Mouse (Mus musculus): ENCODE data around the gene Gpr62.

Gpr62 gene

DNA sequence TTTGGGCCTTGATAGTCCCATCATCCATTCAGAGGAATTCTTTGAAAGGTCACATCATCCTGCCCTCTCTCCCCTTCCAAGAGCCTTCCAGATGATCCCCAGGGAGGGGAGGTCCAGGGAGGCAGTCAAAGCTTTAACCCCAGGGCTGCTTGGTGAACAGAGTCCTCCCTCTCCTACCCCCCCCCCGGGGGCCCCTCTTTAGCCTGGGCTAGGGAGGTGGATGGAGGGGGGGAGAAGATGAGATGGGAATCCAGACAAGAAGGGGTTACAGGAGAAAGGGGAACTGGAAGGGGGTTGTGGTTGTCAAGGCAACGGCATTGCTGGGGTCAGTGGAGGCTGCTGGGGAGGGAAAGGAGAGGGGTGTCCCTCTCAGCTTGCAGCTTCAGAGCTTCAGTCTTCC, 45.1 kb downstream of the Gpr62 start:
- DNase-seq (ENCODE audit: low read depth) = no peak

DNA sequence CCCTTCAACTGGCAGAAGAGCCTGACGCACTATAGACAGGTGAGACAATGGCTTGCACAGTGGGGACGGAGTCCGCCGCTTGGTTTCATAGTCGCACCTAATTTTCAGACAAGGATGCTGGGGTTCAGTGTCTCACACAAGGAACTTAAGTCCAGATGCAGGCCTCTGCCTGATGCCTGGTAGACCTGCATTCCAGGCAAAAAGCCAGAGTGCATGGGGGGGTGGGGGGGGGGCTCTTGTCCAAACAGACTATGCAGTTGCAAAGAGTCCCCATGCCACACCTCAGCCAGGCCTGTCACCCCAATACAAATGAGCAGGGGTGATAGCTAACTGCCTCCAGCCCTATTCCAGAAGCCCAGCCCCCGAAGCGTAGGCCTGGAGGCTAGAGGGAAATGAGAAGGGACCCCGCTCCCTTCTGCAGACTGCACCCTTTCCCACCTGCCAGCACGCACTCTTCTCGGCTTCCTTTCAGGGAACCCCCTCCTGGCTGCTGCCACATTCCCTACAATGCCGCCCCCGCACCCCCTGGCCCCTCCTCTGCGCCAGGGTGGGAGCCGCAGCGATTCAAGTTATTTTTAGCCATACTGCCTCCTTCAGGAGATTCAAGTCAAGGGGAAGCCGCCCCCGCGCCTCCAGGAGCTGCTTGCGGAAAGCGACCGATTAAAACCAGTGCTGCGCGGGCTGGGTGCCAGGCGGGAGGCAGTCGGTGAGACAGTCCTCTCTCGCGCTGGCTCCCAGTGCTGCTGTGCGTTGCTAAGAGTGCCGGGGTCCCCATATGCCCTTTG, 47.7 kb downstream of the Gpr62 start:
- no peak for DNase-seq (ENCODE audit: low read depth)

DNA sequence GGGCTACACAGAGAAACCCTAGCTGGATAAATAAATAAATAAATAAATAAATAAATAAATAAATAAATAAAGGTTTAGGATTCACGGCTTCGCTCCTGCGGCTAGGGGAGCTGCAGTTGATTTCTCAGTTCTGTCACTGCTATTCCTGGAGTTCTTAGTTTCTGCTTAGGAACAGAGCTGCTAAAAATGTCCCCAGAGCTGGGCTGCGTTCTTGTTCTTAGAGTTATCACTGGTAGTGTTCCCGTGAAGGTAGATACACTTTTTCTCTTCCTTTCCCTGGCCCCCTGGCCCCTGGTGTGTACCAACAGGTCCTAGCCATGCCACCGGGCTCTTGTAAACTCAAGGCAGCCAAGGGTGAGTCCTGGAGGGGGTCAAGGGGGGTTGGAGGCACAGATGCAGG, 48.9 kb downstream of the Gpr62 start:
- no peak for DNase-seq (ENCODE audit: low read depth)

All from c-Kit-positive CD71-negative TER-119-negative erythroid progenitor cells, embryonic 14.5 days (primary cell).